Mouse (Mus musculus) liver, embryonic 14.5 days (tissue): Measurements from ENCODE around the gene Gm48552.

Experiments
- CTCF ChIP-seq: IDR thresholded peaks from 2 replicates; pipeline ENCODE4 v1.5.1; 2016; ENCODE audit warnings: antibody characterized with exemption, low read depth, control low read depth
- EP300 ChIP-seq: IDR thresholded peaks from 2 replicates; pipeline ENCODE4 v1.6.1; 2016; ENCODE audit warnings: antibody characterized with exemption, low read depth

DNA sequence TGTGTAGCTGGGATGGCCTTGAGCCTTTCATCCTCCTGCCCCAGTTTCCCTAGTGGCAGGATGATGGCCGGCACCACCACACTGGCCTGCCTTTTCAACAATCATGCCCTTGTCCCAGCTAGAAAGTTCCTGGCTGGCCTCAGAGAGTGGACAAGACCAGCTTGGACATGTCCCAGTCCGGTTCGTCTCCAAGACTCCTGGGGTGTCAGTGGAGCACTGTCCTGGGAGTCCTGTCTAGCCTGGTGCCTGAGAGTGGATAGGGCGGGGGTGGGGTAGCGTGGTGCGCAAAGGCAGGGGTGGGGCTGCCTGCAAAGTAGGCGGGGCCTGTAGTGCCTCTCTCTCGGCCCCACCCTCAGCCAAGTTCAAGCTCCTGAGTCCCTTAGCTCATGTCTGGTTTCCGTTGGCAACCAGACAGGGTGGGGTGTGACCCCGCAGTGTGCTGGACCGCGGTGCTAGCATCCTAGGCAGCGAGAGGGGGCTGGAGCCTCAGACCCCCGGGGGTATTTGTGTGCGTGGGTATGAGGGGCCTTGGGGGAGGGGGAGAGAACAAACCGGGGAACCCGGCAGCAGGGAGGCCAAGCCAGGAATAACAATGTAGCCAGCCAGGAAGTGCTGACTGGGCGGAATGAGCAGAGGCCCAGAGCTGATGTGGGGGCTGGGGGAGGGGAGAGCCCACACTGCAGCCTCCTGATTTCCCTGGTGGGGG, 12.9 kb downstream of the Gm48552 start:
- TF ChIP-seq CTCF, result no peak; the same call in 1 of the 2 replicates
- TF ChIP-seq EP300, result no peak
